Mouse (Mus musculus): ENCODE results near the gene Ccnyl1. TPM values are rescaled to one million over a fixed set of nuclear protein-coding genes. Genes with fewer than 3 reads are reported as not detected.

Ccnyl1 gene
- polyA plus RNA-seq, 1 experiment, result 39.5 TPM

GRCm38 (mm10) chr1:64673931-64674330 is 16.3 kb upstream of the Ccnyl1 start:
- TF ChIP-seq CTCF (IDR thresholded peaks at IDR 0.05; ENCODE audit: borderline replicate concordance, extremely low read depth, insufficient read depth, insufficient read length), result no peak
- TF ChIP-seq POLR2A (IDR thresholded peaks at IDR 0.05; ENCODE audit: borderline replicate concordance, extremely low read depth, insufficient read depth, insufficient read length, poor library complexity, severe bottlenecking), result no peak
- DNase-seq (ENCODE audit: low read depth), result no peak

GRCm38 (mm10) chr1:64676060-64676839 is 14.0 kb upstream of the Ccnyl1 start:
- DNase-seq (ENCODE audit: low read depth), result no peak
- TF ChIP-seq POLR2A (IDR thresholded peaks at IDR 0.05; ENCODE audit: borderline replicate concordance, extremely low read depth, insufficient read depth, insufficient read length, poor library complexity, severe bottlenecking) (no peak), CTCF (IDR thresholded peaks at IDR 0.05; ENCODE audit: borderline replicate concordance, extremely low read depth, insufficient read depth, insufficient read length) (no peak)

- no peak for TF ChIP-seq CTCF (IDR thresholded peaks at IDR 0.05; ENCODE audit: borderline replicate concordance, extremely low read depth, insufficient read depth, insufficient read length)
- TF ChIP-seq POLR2A (IDR thresholded peaks at IDR 0.05; ENCODE audit: borderline replicate concordance, extremely low read depth, insufficient read depth, insufficient read length, poor library complexity, severe bottlenecking), result no peak
- DNase-seq (ENCODE audit: low read depth), result no peak
Observed at GRCm38 (mm10) chr1:64681499-64681898, 8.8 kb upstream of the Ccnyl1 start.

- TF ChIP-seq POLR2A (IDR thresholded peaks at IDR 0.05; ENCODE audit: borderline replicate concordance, extremely low read depth, insufficient read depth, insufficient read length, poor library complexity, severe bottlenecking) (no peak), CTCF (IDR thresholded peaks at IDR 0.05; ENCODE audit: borderline replicate concordance, extremely low read depth, insufficient read depth, insufficient read length) (no peak)
Observed at GRCm38 (mm10) chr1:64683039-64683438, 7.2 kb upstream of the Ccnyl1 start.

GRCm38 (mm10) chr1:64684440-64684839 is 5.8 kb upstream of the Ccnyl1 start:
- no peak for TF ChIP-seq CTCF (IDR thresholded peaks at IDR 0.05; ENCODE audit: borderline replicate concordance, extremely low read depth, insufficient read depth, insufficient read length)
- no peak for TF ChIP-seq POLR2A (IDR thresholded peaks at IDR 0.05; ENCODE audit: borderline replicate concordance, extremely low read depth, insufficient read depth, insufficient read length, poor library complexity, severe bottlenecking)
- DNase-seq (ENCODE audit: low read depth), result no peak

More at GRCm38 (mm10) chr1:64683039-64683438, 7.2 kb upstream of the Ccnyl1 start:
- DNase-seq (ENCODE audit: low read depth), result no peak

- no peak for TF ChIP-seq POLR2A (IDR thresholded peaks at IDR 0.05; ENCODE audit: borderline replicate concordance, extremely low read depth, insufficient read depth, insufficient read length, poor library complexity, severe bottlenecking)
- TF ChIP-seq CTCF (IDR thresholded peaks at IDR 0.05; ENCODE audit: borderline replicate concordance, extremely low read depth, insufficient read depth, insufficient read length), result no peak
- no peak for DNase-seq (ENCODE audit: low read depth)
Observed at GRCm38 (mm10) chr1:64688046-64688445, 2.2 kb upstream of the Ccnyl1 start.

- TF ChIP-seq POLR2A (IDR thresholded peaks at IDR 0.05; ENCODE audit: borderline replicate concordance, extremely low read depth, insufficient read depth, insufficient read length, poor library complexity, severe bottlenecking) (no peak), CTCF (IDR thresholded peaks at IDR 0.05; ENCODE audit: borderline replicate concordance, extremely low read depth, insufficient read depth, insufficient read length) (no peak)
- DNase-seq (ENCODE audit: low read depth), result peak; percentile 4
Observed at GRCm38 (mm10) chr1:64689561-64690212, 568 bp upstream of the Ccnyl1 start.

GRCm38 (mm10) chr1:64691121-64691551 is 881 bp downstream of the Ccnyl1 start:
- DNase-seq (ENCODE audit: low read depth), result peak; percentile 51
- TF ChIP-seq CTCF (IDR thresholded peaks at IDR 0.05; ENCODE audit: borderline replicate concordance, extremely low read depth, insufficient read depth, insufficient read length) (no peak), POLR2A (IDR thresholded peaks at IDR 0.05; ENCODE audit: borderline replicate concordance, extremely low read depth, insufficient read depth, insufficient read length, poor library complexity, severe bottlenecking) (no peak)

GRCm38 (mm10) chr1:64691581-64691980 is 1.3 kb downstream of the Ccnyl1 start:
- DNase-seq (ENCODE audit: low read depth), result no peak
- TF ChIP-seq POLR2A (IDR thresholded peaks at IDR 0.05; ENCODE audit: borderline replicate concordance, extremely low read depth, insufficient read depth, insufficient read length, poor library complexity, severe bottlenecking) (no peak), CTCF (IDR thresholded peaks at IDR 0.05; ENCODE audit: borderline replicate concordance, extremely low read depth, insufficient read depth, insufficient read length) (no peak)

- DNase-seq (ENCODE audit: low read depth), result no peak
- TF ChIP-seq POLR2A (IDR thresholded peaks at IDR 0.05; ENCODE audit: borderline replicate concordance, extremely low read depth, insufficient read depth, insufficient read length, poor library complexity, severe bottlenecking) (no peak), CTCF (IDR thresholded peaks at IDR 0.05; ENCODE audit: borderline replicate concordance, extremely low read depth, insufficient read depth, insufficient read length) (no peak)
Observed at GRCm38 (mm10) chr1:64695156-64695555, 4.9 kb downstream of the Ccnyl1 start.

GRCm38 (mm10) chr1:64701780-64702179 is 11.5 kb downstream of the Ccnyl1 start:
- no peak for DNase-seq (ENCODE audit: low read depth)
- TF ChIP-seq CTCF (IDR thresholded peaks at IDR 0.05; ENCODE audit: borderline replicate concordance, extremely low read depth, insufficient read depth, insufficient read length), result no peak
- TF ChIP-seq POLR2A (IDR thresholded peaks at IDR 0.05; ENCODE audit: borderline replicate concordance, extremely low read depth, insufficient read depth, insufficient read length, poor library complexity, severe bottlenecking), result no peak

All from brain, embryonic 14.5 days (tissue).